Comparison of ENCODE assay signal across 8 mouse cellular contexts in genomic region chr17:65885697-65886529, GRCm38 (mm10). TPM values are rescaled to one million over a fixed set of nuclear protein-coding genes. Genes with fewer than 3 reads are reported as not detected.
DNase-seq lines count a peak whose midpoint lies in the region; ATAC-seq and TF ChIP-seq lines count a peak whose summit lies in the region.

Gene Ralbp1, minus strand, starts transcription at chr17:65885798.

- ATAC-seq in forebrain, embryonic 11.5 days (replicated peaks; ENCODE audit: low FRiP score), result no peak
- no peak for ATAC-seq in heart, embryonic 16.5 days (replicated peaks; ENCODE audit: extremely low read depth, insufficient read depth, low FRiP score)
- no peak for ATAC-seq in lung, embryonic 15.5 days (ENCODE audit: borderline replicate concordance, extremely low read depth, low FRiP score, low TSS enrichment)

- peak within 1 kb of the TSS; percentile 83 for H3K9ac ChIP-seq in forebrain, embryonic 11.5 days (ENCODE audit: low read length)
- H3K9ac ChIP-seq in heart, embryonic 16.5 days (ENCODE audit: low read length), result peak within 1 kb of the TSS; percentile 92
- peak within 1 kb of the TSS; percentile 87 for H3K9ac ChIP-seq in lung, embryonic 15.5 days

- H3K4me2 ChIP-seq in forebrain, embryonic 11.5 days (ENCODE audit: low read depth, low read length, severe bottlenecking), result peak within 1 kb of the TSS; percentile 99
- H3K4me2 ChIP-seq in heart, embryonic 16.5 days (ENCODE audit: low read depth, low read length), result peak within 1 kb of the TSS; percentile 80
- H3K4me2 ChIP-seq in lung, embryonic 15.5 days, result peak within 1 kb of the TSS; percentile 97

- 12% methylated on average over 14 of the region's 14 CpGs for WGBS in forebrain, embryonic 11.5 days
- 7% methylated on average over 14 of the region's 14 CpGs for WGBS in heart, embryonic 16.5 days
- whole genome bisulfite sequencing in lung, embryonic 15.5 days, result 5% methylated on average over 14 of the region's 14 CpGs
- WGBS in olfactory bulb, adult 2 months, result 1% methylated on average over 14 of the region's 14 CpGs

- no peak for TF ChIP-seq POLR2A in olfactory bulb, adult 2 months (IDR thresholded peaks at IDR 0.05; ENCODE audit: insufficient read depth, low read depth, low read length)

- peaks cover 4% of the 10 kb centered on the region; the same call in 1 of the 2 replicates for H3K4me1 ChIP-seq in brown adipose tissue, adult 24 weeks (ENCODE audit: control insufficient read depth, insufficient read depth, insufficient read length, low read length)
- H3K4me1 ChIP-seq in forebrain, embryonic 11.5 days (replicated peaks; ENCODE audit: control insufficient read depth, insufficient read depth, low read length), result peaks cover 2% of the 10 kb centered on the region; the same call in 1 of the 2 replicates
- H3K4me1 ChIP-seq in heart, embryonic 16.5 days (ENCODE audit: control insufficient read depth, insufficient read depth, low read length), result peaks cover 21% of the 10 kb centered on the region
- peaks cover 38% of the 10 kb centered on the region for H3K4me1 ChIP-seq in lung, embryonic 15.5 days
- 0 out of 2 replicates have a peak, but pooled peaks cover 2% of the 10 kb centered on the region for H3K4me1 ChIP-seq in olfactory bulb, adult 2 months (ENCODE audit: control insufficient read depth, insufficient read depth, low read length)

- no peaks in the 10 kb centered on the region for H3K9me3 ChIP-seq in forebrain, embryonic 11.5 days (ENCODE audit: control insufficient read depth, low read length)
- no peaks in the 10 kb centered on the region for H3K9me3 ChIP-seq in heart, embryonic 16.5 days (replicated peaks; ENCODE audit: control insufficient read depth, low read length)
- H3K9me3 ChIP-seq in lung, embryonic 15.5 days, result no peaks in the 10 kb centered on the region

- H3K27me3 ChIP-seq in forebrain, embryonic 11.5 days (ENCODE audit: control insufficient read depth, insufficient read depth, low read length), result no peaks in the 10 kb centered on the region
- no peaks in the 10 kb centered on the region for H3K27me3 ChIP-seq in heart, embryonic 16.5 days (ENCODE audit: control insufficient read depth, insufficient read depth, low read length)
- no peaks in the 10 kb centered on the region for H3K27me3 ChIP-seq in lung, embryonic 15.5 days

- DNase-seq in right cerebral cortex, adult 18-20 months, result peak; percentile 32
- no peak for DNase-seq in right cerebral cortex, postnatal 4 days
- DNase-seq in forebrain, embryonic 11.5 days (ENCODE audit: low spot score), result no peak
- peak; percentile 35 to 65 for DNase-seq in layer of hippocampus, adult 18-20 months (ENCODE audit: low spot score in 2 of 2)

- no peaks in the 10 kb centered on the region for H3K36me3 ChIP-seq in forebrain, embryonic 11.5 days (ENCODE audit: control insufficient read depth, insufficient read depth, low read length)
- H3K36me3 ChIP-seq in heart, embryonic 16.5 days (ENCODE audit: control insufficient read depth, insufficient read depth), result no peaks in the 10 kb centered on the region
- no peaks in the 10 kb centered on the region for H3K36me3 ChIP-seq in lung, embryonic 15.5 days

- H3K27ac ChIP-seq in brown adipose tissue, adult 24 weeks (replicated peaks; ENCODE audit: low read depth, low read length), result peak within 1 kb of the TSS; percentile 89
- H3K27ac ChIP-seq in forebrain, embryonic 11.5 days (ENCODE audit: low read depth, low read length), result peak within 1 kb of the TSS; percentile 91
- H3K27ac ChIP-seq in heart, embryonic 16.5 days (ENCODE audit: low read length), result peak within 1 kb of the TSS; percentile 94
- H3K27ac ChIP-seq in lung, embryonic 15.5 days, result peak within 1 kb of the TSS; percentile 99
- peak within 1 kb of the TSS; percentile 95 for H3K27ac ChIP-seq in olfactory bulb, adult 2 months (ENCODE audit: insufficient read depth, low read depth, low read length)

- no peak for TF ChIP-seq CTCF in olfactory bulb, adult 2 months (IDR thresholded peaks at IDR 0.05; ENCODE audit: insufficient read depth, low read depth, low read length)

- peak within 1 kb of the TSS; percentile 93 for H3K4me3 ChIP-seq in brown adipose tissue, adult 24 weeks (ENCODE audit: insufficient read depth, low read depth, low read length)
- H3K4me3 ChIP-seq in forebrain, embryonic 11.5 days (ENCODE audit: low read depth, low read length), result peak within 1 kb of the TSS; percentile 92
- peak within 1 kb of the TSS; percentile 96 for H3K4me3 ChIP-seq in heart, embryonic 16.5 days (ENCODE audit: low read length)
- H3K4me3 ChIP-seq in lung, embryonic 15.5 days, result peak within 1 kb of the TSS; percentile 99
- peak within 1 kb of the TSS; percentile 82 for H3K4me3 ChIP-seq in olfactory bulb, adult 2 months (ENCODE audit: insufficient read depth, low read depth, low read length)

RNA-seq across cellular contexts. Expression of gene Ralbp1, which starts in this region (rescaled TPM):
- polyA plus RNA-seq in brown adipose tissue, adult 24 weeks (2012; ENCODE audit: insufficient read depth, insufficient read length, missing spikeins), result 21.4 and 21.8 TPM in 2 replicates
- 35.4 and 45.2 TPM in 2 replicates for polyA plus RNA-seq in forebrain, embryonic 11.5 days (2014; fragmentation: Nextera tagmentation; extraction: Ambion mirVana)
- polyA plus RNA-seq in heart, embryonic 16.5 days (2015; fragmentation: Nextera tagmentation; extraction: Ambion mirVana), result 53.7 and 54.8 TPM in 2 replicates
- total RNA-seq in layer of hippocampus, adult 18-20 months (2021), result 10 to 100 TPM; 67.1 to 67.7 TPM
- polyA plus RNA-seq in lung, embryonic 15.5 days (2015; fragmentation: Nextera tagmentation; extraction: Ambion mirVana), result 74.2 and 81.9 TPM in 2 replicates
- not detected in 2 replicates for polyA plus RNA-seq in olfactory bulb, adult 2 months (2012; ENCODE audit: insufficient read depth, insufficient read length, low replicate concordance, missing spikeins)

Comparison
In these comparisons a context has a peak if more than half of its experiments do, and no peak if none do; other contexts are left out.
1. RNA of gene Ralbp1 (polyA plus RNA-seq): 74.2 to 81.9 TPM in lung, embryonic 15.5 days, 53.7 to 54.8 TPM in heart, embryonic 16.5 days, 35.4 to 45.2 TPM in forebrain, embryonic 11.5 days and 21.4 to 21.8 TPM in brown adipose tissue, adult 24 weeks; not detected in olfactory bulb, adult 2 months; every median in the first group is over 10 times any median in the second.
2. DNase-seq: peak in right cerebral cortex, adult 18-20 months (single experiment) and layer of hippocampus, adult 18-20 months (2 of 2); none in right cerebral cortex, postnatal 4 days (single experiment) and forebrain, embryonic 11.5 days (single experiment).
3. Peak in every context shown above with its lines, with median percentiles within 50 percentile points of each other: H3K27ac ChIP-seq, H3K4me3 ChIP-seq, H3K4me2 ChIP-seq and H3K9ac ChIP-seq.